Mouse (Mus musculus): Measurements from ENCODE around the gene Gm43720. TPM values are rescaled to one million over a fixed set of nuclear protein-coding genes. Genes with fewer than 3 reads are reported as not detected.

The Gm43720 gene
- polyA plus RNA-seq, 1 experiment = not detected

- no peak overlapping the region for H3ac ChIP-seq (ENCODE audit: control insufficient read depth, insufficient read length, low read depth)
These were observed 28.6 kb downstream of the Gm43720 start for GRCm38 (mm10) chr5:138251144-138251543.

GRCm38 (mm10) chr5:138241511-138241910 lies 38.2 kb downstream of the Gm43720 start:
- H3K36me3 ChIP-seq (ENCODE audit: control insufficient read depth, insufficient read depth) = no peaks in the 10 kb centered on the region
- H3ac ChIP-seq (ENCODE audit: control insufficient read depth, insufficient read length, low read depth) = no peak overlapping the region
- H3K27me3 ChIP-seq (ENCODE audit: control insufficient read depth, insufficient read depth, insufficient read length) = no peaks in the 10 kb centered on the region
- no peak overlapping the region for H3K4me3 ChIP-seq (ENCODE audit: insufficient read depth, poor library complexity, severe bottlenecking)
- no peaks in the 10 kb centered on the region for H3K79me2 ChIP-seq (ENCODE audit: control insufficient read depth, insufficient read depth)
- H3K79me3 ChIP-seq (ENCODE audit: low read depth) = no peaks in the 10 kb centered on the region
- TF ChIP-seq USF1 (IDR thresholded peaks at IDR 0.05; ENCODE audit: low read depth) (no peak), MYOD1 (IDR thresholded peaks at IDR 0.05; ENCODE audit: control insufficient read depth, insufficient read length, low read depth) (no peak), FOSL1 (IDR thresholded peaks at IDR 0.05; ENCODE audit: insufficient read depth, low read length, poor library complexity, severe bottlenecking) (no peak), MAX (IDR thresholded peaks at IDR 0.05) (no peak), CTCF (IDR thresholded peaks at IDR 0.05; ENCODE audit: control insufficient read depth, insufficient read depth, insufficient read length) (no peak), CEBPB (IDR thresholded peaks at IDR 0.05; ENCODE audit: low read depth) (no peak), MYOG (IDR thresholded peaks at IDR 0.05; ENCODE audit: control insufficient read depth, extremely low read depth, insufficient read length) (no peak)

More at GRCm38 (mm10) chr5:138251144-138251543, 28.6 kb downstream of the Gm43720 start:
- Histone ChIP-seq H3K4me3 (ENCODE audit: insufficient read depth, poor library complexity, severe bottlenecking) (no peak overlapping the region), H3K36me3 (ENCODE audit: control insufficient read depth, insufficient read depth) (no peaks in the 10 kb centered on the region), H3K79me2 (ENCODE audit: control insufficient read depth, insufficient read depth) (no peaks in the 10 kb centered on the region), H3K79me3 (ENCODE audit: low read depth) (no peaks in the 10 kb centered on the region), H3K27me3 (ENCODE audit: control insufficient read depth, insufficient read depth, insufficient read length) (peaks cover 5% of the 10 kb centered on the region)
- TF ChIP-seq MYOG (IDR thresholded peaks at IDR 0.05; ENCODE audit: control insufficient read depth, extremely low read depth, insufficient read length) = no peak
- TF ChIP-seq CEBPB (IDR thresholded peaks at IDR 0.05; ENCODE audit: low read depth) = no peak
- no peak for TF ChIP-seq MAX (IDR thresholded peaks at IDR 0.05)
- TF ChIP-seq FOSL1 (IDR thresholded peaks at IDR 0.05; ENCODE audit: insufficient read depth, low read length, poor library complexity, severe bottlenecking) = no peak
- no peak for TF ChIP-seq CTCF (IDR thresholded peaks at IDR 0.05; ENCODE audit: control insufficient read depth, insufficient read depth, insufficient read length)
- no peak for TF ChIP-seq USF1 (IDR thresholded peaks at IDR 0.05; ENCODE audit: low read depth)
- TF ChIP-seq MYOD1 (IDR thresholded peaks at IDR 0.05; ENCODE audit: control insufficient read depth, insufficient read length, low read depth) = no peak

GRCm38 (mm10) chr5:138234224-138234623 lies 45.5 kb downstream of the Gm43720 start:
- TF ChIP-seq CEBPB (IDR thresholded peaks at IDR 0.05; ENCODE audit: low read depth) (no peak), MYOG (IDR thresholded peaks at IDR 0.05; ENCODE audit: control insufficient read depth, extremely low read depth, insufficient read length) (no peak)
- Histone ChIP-seq H3K79me3 (ENCODE audit: low read depth) (no peaks in the 10 kb centered on the region), H3K27me3 (ENCODE audit: control insufficient read depth, insufficient read depth, insufficient read length) (no peaks in the 10 kb centered on the region), H3K4me3 (ENCODE audit: insufficient read depth, poor library complexity, severe bottlenecking) (no peak overlapping the region), H3ac (ENCODE audit: control insufficient read depth, insufficient read length, low read depth) (no peak overlapping the region), H3K36me3 (ENCODE audit: control insufficient read depth, insufficient read depth) (no peaks in the 10 kb centered on the region), H3K79me2 (ENCODE audit: control insufficient read depth, insufficient read depth) (no peaks in the 10 kb centered on the region)

GRCm38 (mm10) chr5:138233778-138234177 lies 46.0 kb downstream of the Gm43720 start:
- H3K36me3 ChIP-seq (ENCODE audit: control insufficient read depth, insufficient read depth) = no peaks in the 10 kb centered on the region
- no peaks in the 10 kb centered on the region for H3K27me3 ChIP-seq (ENCODE audit: control insufficient read depth, insufficient read depth, insufficient read length)
- H3K4me3 ChIP-seq (ENCODE audit: insufficient read depth, poor library complexity, severe bottlenecking) = no peak overlapping the region
- no peaks in the 10 kb centered on the region for H3K79me2 ChIP-seq (ENCODE audit: control insufficient read depth, insufficient read depth)
- TF ChIP-seq MAX (IDR thresholded peaks at IDR 0.05) = no peak
- no peak for TF ChIP-seq FOSL1 (IDR thresholded peaks at IDR 0.05; ENCODE audit: insufficient read depth, low read length, poor library complexity, severe bottlenecking)
- TF ChIP-seq MYOD1 (IDR thresholded peaks at IDR 0.05; ENCODE audit: control insufficient read depth, insufficient read length, low read depth) = no peak
- no peak for TF ChIP-seq CEBPB (IDR thresholded peaks at IDR 0.05; ENCODE audit: low read depth)
- no peak for TF ChIP-seq USF1 (IDR thresholded peaks at IDR 0.05; ENCODE audit: low read depth)
- no peak for TF ChIP-seq CTCF (IDR thresholded peaks at IDR 0.05; ENCODE audit: control insufficient read depth, insufficient read depth, insufficient read length)
- no peak for TF ChIP-seq MYOG (IDR thresholded peaks at IDR 0.05; ENCODE audit: control insufficient read depth, extremely low read depth, insufficient read length)
- no peaks in the 10 kb centered on the region for H3K79me3 ChIP-seq (ENCODE audit: low read depth)
- no peak overlapping the region for H3ac ChIP-seq (ENCODE audit: control insufficient read depth, insufficient read length, low read depth)

GRCm38 (mm10) chr5:138229511-138229910 lies 50.2 kb downstream of the Gm43720 start:
- Histone ChIP-seq H3K79me3 (ENCODE audit: low read depth) (no peaks in the 10 kb centered on the region), H3K4me3 (ENCODE audit: insufficient read depth, poor library complexity, severe bottlenecking) (no peak overlapping the region), H3ac (ENCODE audit: control insufficient read depth, insufficient read length, low read depth) (no peak overlapping the region), H3K36me3 (ENCODE audit: control insufficient read depth, insufficient read depth) (no peaks in the 10 kb centered on the region), H3K79me2 (ENCODE audit: control insufficient read depth, insufficient read depth) (no peaks in the 10 kb centered on the region), H3K27me3 (ENCODE audit: control insufficient read depth, insufficient read depth, insufficient read length) (no peaks in the 10 kb centered on the region)
- TF ChIP-seq MYOG (IDR thresholded peaks at IDR 0.05; ENCODE audit: control insufficient read depth, extremely low read depth, insufficient read length) = no peak
- no peak for TF ChIP-seq USF1 (IDR thresholded peaks at IDR 0.05; ENCODE audit: low read depth)
- TF ChIP-seq CTCF (IDR thresholded peaks at IDR 0.05; ENCODE audit: control insufficient read depth, insufficient read depth, insufficient read length) = no peak
- TF ChIP-seq CEBPB (IDR thresholded peaks at IDR 0.05; ENCODE audit: low read depth) = no peak
- TF ChIP-seq FOSL1 (IDR thresholded peaks at IDR 0.05; ENCODE audit: insufficient read depth, low read length, poor library complexity, severe bottlenecking) = no peak
- no peak for TF ChIP-seq MYOD1 (IDR thresholded peaks at IDR 0.05; ENCODE audit: control insufficient read depth, insufficient read length, low read depth)
- no peak for TF ChIP-seq MAX (IDR thresholded peaks at IDR 0.05)

- Histone ChIP-seq H3K27me3 (ENCODE audit: control insufficient read depth, insufficient read depth, insufficient read length) (no peaks in the 10 kb centered on the region), H3ac (ENCODE audit: control insufficient read depth, insufficient read length, low read depth) (no peak overlapping the region), H3K79me3 (ENCODE audit: low read depth) (no peaks in the 10 kb centered on the region), H3K4me3 (ENCODE audit: insufficient read depth, poor library complexity, severe bottlenecking) (no peak overlapping the region), H3K36me3 (ENCODE audit: control insufficient read depth, insufficient read depth) (no peaks in the 10 kb centered on the region), H3K79me2 (ENCODE audit: control insufficient read depth, insufficient read depth) (no peaks in the 10 kb centered on the region)
- TF ChIP-seq MAX (IDR thresholded peaks at IDR 0.05) (no peak), USF1 (IDR thresholded peaks at IDR 0.05; ENCODE audit: low read depth) (no peak)
These were observed 51.7 kb downstream of the Gm43720 start for GRCm38 (mm10) chr5:138228026-138228425.
